Comparison of ENCODE assay signal across 9 mouse cellular contexts in the genomic region with DNA sequence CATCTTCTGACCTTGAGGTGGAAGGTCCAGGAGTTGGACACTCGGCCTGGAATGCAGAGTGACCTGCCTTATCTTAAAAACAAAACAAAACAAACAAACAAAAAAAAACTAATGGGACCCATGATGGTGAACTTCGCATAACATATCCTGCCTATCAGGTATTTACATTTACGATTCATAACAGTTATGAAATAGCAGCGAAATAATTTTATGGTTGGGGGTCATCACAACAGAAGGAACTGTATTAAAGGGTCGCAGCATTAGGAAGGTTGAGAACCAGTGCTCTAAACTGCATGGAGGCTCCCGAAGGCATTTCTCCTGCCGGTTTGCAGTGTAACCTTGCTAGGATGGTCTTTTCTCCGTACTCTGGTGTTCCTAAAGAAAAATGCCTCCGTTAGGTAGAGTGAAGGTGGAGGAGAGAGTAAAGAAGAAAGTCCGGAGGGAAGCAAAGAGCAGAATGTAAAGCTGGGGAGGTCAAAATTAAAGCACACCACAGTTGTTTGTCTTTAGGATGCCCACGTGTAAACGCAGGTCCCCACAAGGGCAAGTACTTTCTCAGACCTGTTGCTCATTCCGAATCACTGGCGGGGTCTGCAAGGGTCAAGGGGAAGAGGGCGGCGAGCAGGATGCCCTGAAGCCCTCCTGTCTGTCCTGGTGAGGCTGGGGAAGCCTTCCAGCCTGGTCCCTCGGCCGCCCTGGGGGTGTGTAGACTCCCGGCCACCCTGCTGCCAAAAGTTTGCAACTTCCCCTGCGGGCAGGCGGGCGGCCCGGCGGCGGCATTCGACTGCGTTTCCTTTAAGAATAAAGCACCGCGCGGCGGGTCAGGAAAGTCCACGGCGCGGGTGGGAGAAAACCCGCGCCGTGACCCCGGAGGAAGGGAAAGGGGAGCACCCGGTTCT. TPM values are rescaled to one million over a fixed set of nuclear protein-coding genes. Genes with fewer than 3 reads are reported as not detected.
DNase-seq lines count a peak whose midpoint lies in the region; ATAC-seq lines count a peak whose summit lies in the region.
"Had no signal": no experiment of that assay in that cellular context is flagged by ENCODE, and none has a peak within 500 bp of the region (broad histone marks: within the 10 kb centered on the region; RNA-seq: fewer than 3 reads in every experiment).

No protein-coding gene starts in this region.

- no peaks in the 10 kb centered on the region for H3K79me2 ChIP-seq in macrophage (ENCODE audit: inconsistent target)

- 0 out of 2 replicates have a peak, but pooled peaks cover 9% of the 10 kb centered on the region for H3K27me3 ChIP-seq in heart, embryonic 15.5 days

- peak; percentile 20 to 22 for DNase-seq in cerebellum, postnatal 14 days
- DNase-seq in embryo, embryonic 9.5 days (ENCODE audit: extremely low spot score) = peak; percentile 51
- DNase-seq in kidney, postnatal 10 days = peak; percentile 68
- peak; percentile 29 to 41 for DNase-seq in spleen, postnatal 36 days (ENCODE audit: low spot score in 2 of 2)

- H3K9me3 ChIP-seq in heart, embryonic 15.5 days (replicated peaks) = no peaks in the 10 kb centered on the region

- ATAC-seq in cerebellum, adult (ENCODE audit: insufficient number of reproducible peaks, low FRiP score, low TSS enrichment) = no peak
- no peak for ATAC-seq in heart, embryonic 15.5 days (replicated peaks; ENCODE audit: insufficient number of reproducible peaks, insufficient read depth, low FRiP score, low read depth)
- no peak for ATAC-seq in frontal cortex, adult (ENCODE audit: low TSS enrichment)

- 0 out of 2 replicates have a peak, but pooled peaks cover 5% of the 10 kb centered on the region for H3K4me1 ChIP-seq in heart, embryonic 15.5 days (replicated peaks)

- 14% methylated on average over 39 of the region's 39 CpGs for WGBS in heart, embryonic 15.5 days
- 22% methylated on average over 39 of the region's 39 CpGs for WGBS in macrophage (ENCODE audit: missing documents)

- H3K27ac ChIP-seq in heart, embryonic 15.5 days = no peak overlapping the region
- no peak overlapping the region for H3K27ac ChIP-seq in macrophage

- peak overlapping the region; percentile 68 for H3K4me3 ChIP-seq in heart, embryonic 15.5 days
- H3K4me3 ChIP-seq in macrophage (ENCODE audit: inconsistent target) = peak overlapping the region; percentile 31

- peak overlapping the region; percentile 96 for H3K4me2 ChIP-seq in heart, embryonic 15.5 days

- H3K36me3 ChIP-seq in heart, embryonic 15.5 days = no peaks in the 10 kb centered on the region
- H3K36me3 ChIP-seq in macrophage (ENCODE audit: inconsistent target) = no peaks in the 10 kb centered on the region
- H3K36me3 ChIP-seq: G1E had no signal

- H3K9ac ChIP-seq in heart, embryonic 15.5 days = peak overlapping the region; percentile 72

RNA-seq across cellular contexts. Expression of a gene that starts 33.1 kb away (rescaled TPM):
- polyA plus RNA-seq in heart, embryonic 15.5 days (2015; fragmentation: Nextera tagmentation; extraction: Ambion mirVana) = 41.3 and 50.4 TPM in 2 replicates
- 10 to 100 TPM; 10.4 to 40.8 (median 26.9) TPM for total RNA-seq in macrophage (2018; cell fraction: chromatin; rRNA removed)
- 10 to 100 TPM; 15.5 to 28.1 (median 23.9) TPM for total RNA-seq in macrophage (2018; cell fraction: cytosol; rRNA removed)
- 10 to 100 TPM; 18.2 to 46.9 (median 28.6) TPM for total RNA-seq in macrophage (2018; cell fraction: nucleus; rRNA removed)
- 16.2 to 30.4 TPM (median 24.0 TPM) in 3 replicates for polyA plus RNA-seq in macrophage (2018)
